Mouse (Mus musculus) thymus, postnatal 4 days (tissue): Measurements from ENCODE around the gene Cse1l.

Experiments used
- DNase-seq: peaks from one replicate; pipeline ENCODE4 v3.0.0; 2021

The Cse1l gene

DNA sequence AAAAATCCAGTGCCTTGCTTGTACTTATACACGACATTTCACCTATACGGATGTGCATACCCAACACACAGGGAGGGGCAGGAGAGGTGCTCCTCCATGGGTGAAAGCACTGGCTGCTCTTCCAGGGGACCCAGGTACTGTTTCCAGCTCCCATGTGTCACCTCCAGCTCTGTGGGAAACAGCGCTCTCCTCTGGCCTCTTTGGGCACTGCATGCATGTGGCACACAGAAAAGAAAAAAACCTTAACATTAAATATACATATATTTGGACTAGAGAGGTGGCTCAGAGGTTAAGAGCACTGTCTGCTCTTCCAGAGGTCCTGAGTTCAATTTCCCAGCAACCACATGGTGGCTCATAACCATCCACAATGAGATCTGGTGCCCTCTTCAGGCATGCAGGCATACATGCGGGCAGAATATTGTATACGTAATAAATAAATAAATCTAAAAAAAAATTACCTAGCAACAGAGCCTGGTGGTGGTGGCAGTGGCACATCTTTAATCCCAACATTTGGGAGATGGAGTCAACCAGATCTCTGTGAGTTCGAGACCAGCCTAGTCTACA, 2.0 kb upstream of the Cse1l start:
- peak; percentile 29 for DNase-seq

DNA sequence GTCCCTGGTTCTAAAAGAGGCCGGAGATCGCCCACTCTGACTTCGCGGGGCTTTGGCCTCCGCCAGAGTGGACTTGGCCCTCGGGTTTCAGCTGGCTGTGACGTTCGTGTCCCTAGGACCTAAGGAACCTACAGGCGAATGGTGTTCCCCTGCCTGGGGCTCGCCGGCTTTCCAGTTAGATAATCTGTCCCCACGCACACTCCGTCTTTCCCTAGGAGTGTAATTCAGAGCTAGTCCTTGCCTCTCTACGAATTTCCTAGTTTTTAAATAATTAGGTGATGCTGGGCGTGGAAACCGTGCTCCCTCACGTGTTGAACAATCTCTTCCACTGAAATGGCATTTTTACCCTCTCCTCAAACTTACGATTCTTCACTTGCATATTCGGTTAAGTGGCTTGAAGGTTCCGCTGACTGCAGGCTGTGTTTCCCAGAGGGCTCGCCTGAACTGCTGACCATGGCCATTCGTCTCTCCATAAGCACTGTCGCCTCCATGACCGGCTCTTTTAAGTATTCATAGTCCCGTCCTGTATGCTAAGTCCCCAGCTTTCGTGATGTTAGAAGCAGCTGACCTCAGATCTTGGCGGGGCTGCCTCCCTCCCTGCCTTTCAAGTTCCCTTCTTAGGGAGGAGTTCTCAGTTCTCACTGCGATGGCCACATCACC, 813 bp downstream of the Cse1l start:
- peak; percentile 18 for DNase-seq

DNA sequence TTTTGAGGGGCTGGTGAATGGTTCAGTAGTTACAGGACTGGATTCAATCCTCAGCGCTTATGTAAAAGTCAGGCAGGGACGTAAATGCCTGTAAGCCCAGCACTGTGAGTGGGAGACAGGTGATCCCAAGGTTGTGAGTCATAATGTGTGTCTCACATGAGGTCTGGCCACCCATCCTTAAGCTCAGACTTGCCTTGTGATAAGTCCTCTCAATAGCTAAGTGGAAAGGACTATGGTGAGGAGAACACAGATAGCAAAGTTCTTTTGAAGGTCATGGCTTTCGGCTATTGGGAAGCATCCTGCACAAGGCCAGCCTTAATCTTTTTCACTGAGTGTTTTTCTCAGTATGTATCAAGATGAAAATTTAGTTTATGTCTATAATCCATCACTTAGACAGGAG, 3.9 kb downstream of the Cse1l start:
- no peak for DNase-seq

DNA sequence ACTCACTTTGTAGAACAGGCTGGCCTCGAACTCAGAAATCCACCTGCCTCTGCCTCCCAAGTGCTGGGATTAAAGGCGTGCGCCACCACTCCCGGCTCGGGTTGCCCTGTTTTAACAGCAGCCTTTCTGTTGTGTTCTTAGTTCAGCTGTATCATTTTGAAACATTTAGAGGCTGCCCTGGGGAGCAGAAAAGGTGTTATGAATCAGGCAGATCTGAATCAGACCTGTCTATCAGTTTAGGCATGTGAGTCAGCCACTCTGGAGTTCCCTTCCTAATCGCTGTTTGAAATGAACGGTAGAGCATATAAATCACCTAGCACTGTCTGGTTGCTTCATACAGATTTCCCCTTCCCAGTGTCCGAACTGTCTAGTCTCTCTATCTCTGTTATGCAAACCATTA, 4.7 kb downstream of the Cse1l start:
- no peak for DNase-seq

DNA sequence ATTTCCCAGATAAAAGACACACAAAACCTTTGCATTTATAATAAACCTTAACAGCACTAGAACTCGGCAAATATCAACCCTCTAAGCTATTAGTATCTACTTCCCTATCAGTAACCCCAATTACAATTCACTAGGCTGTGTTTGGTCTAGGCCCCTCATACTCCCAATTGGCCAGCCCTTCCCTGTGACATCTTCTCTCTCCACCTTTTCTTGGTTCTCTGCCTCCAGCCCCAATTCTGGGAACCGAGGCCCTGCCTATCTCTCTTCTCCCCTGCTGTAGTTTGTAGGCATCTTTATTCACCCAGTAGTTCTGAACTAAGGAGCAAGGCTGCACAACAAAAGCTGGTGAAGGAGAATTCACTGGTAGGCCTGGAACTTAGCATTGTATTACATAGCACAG, 18.1 kb downstream of the Cse1l start:
- no peak for DNase-seq

DNA sequence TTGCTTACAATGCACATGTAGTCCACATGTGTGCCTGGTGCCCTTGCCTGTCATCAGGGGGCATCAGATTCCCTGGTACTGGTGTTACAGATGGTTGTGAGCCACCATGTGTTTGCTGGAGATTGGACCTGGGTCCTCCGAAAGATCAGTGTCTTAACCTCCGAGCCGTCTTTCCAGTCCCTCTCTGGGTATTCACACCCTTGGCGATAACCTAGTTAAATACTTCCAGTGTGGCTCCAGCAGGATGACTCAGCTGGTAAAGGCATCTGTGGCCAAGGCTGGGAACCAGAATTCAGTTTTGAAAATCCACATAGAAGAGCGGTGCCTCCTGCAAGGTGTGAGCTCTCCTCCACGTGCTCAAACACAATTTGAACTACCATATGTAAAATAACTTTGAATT, 28.1 kb downstream of the Cse1l start:
- no peak for DNase-seq

DNA sequence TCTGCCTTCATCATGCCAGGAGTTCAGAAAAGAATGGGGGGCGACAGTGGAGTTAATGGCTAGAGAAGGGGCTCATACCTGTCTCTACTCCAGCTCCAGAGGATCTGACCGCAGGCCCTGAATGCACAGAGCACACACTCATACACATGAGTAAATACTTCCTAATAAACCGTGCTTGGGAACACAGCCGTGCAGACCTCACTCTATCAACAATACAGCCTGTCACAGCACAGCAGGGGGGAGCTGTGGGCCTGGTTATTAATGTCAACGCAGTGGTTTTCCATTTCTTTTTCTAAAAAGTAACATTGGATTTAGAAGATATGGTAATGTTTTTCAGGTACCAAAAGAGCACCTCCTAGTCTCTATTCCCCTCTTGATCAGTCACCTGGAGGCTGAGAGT, 28.6 kb downstream of the Cse1l start:
- DNase-seq, result no peak

DNA sequence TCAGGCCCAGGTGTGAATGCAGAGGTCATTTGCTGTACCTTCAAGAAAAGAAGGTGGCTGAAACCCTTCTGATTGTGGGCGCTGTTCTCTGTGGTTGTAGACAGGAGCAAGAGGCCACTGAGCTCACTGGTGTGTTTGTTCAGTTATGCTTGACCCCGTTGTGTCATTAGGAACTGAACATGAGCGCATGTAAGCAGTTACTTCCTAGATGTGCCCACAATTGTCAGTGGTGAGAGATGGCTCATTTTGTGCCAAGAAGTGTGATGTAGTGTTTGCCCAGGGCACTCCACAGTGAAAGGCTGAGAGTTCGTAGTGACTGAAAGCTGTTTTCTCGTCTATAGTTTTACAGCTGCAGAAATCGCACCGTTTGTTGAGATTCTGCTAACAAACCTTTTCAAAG, 29.7 kb downstream of the Cse1l start:
- no peak for DNase-seq

DNA sequence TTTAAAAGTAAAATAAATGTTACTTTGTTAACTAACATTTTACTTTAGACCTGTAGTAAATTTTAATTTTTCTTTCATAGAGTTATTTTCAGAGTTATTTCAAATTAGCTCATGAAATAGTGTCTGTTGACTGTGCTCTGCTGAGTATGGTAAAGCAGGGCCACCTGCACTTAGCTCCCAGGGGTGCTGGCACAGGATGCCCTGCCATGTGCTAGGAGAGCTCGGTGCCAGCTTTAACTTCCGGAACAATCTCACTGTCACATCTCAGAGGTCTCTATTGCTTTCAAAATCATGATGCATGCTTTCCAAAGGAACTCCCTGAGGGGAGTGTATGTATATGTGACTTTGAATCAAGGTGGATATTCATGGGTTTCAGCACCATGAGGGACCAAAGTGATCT, 30.3 kb downstream of the Cse1l start:
- no peak for DNase-seq

DNA sequence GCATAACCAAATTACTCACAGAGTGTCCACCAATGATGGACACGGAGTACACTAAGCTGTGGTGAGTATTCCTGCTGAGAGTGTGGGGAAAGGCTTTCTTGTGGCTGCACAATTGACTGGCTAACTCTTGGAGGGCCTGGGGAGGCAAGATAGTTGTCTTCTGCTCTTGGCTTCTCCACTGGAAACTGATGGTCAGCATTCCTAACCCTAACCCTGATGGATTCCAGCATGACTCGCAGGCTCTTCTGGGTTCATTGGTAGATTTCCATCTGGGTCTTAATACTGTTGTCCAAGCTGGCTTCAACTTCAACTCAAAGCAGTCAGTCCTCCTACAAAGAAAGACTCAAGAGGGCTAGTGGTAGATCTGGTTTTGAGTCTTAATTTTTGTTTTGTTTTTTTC, 37.3 kb downstream of the Cse1l start:
- DNase-seq, result no peak

DNA sequence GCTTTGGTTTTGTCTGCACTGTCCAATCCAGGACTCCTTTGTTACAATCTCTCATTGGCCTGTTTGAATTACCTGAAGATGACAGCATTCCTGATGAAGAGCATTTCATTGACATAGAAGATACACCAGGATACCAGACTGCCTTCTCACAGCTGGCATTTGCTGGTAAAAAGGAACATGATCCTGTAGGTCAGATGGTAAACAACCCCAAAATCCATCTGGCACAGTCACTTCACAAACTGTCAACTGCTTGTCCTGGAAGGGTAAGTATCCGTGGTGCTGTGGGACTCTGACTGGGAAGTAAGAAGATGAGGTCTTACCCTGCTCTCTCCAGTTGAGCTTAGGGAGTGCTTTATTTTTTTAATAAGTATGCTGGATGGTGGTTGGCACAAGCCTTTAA, 38.5 kb downstream of the Cse1l start:
- DNase-seq, result no peak

DNA sequence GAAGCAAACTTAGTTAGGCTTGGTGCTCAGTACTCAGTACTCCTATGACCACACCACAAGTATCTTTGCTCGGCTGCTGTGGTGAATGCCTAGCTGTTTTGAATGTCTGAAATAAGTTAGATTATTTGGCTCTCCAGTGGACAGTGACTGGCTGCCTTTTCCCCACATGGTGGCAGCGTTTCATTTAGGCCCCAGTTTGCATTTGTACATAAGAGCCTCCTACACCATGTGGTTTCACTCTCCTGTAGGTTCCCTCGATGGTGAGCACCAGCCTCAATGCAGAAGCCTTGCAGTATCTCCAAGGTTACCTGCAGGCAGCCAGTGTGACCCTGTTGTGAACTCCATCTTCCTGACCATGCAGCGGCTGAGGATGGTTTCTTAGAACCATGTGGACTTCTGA, 39.6 kb downstream of the Cse1l start:
- peak; percentile 41 for DNase-seq

DNA sequence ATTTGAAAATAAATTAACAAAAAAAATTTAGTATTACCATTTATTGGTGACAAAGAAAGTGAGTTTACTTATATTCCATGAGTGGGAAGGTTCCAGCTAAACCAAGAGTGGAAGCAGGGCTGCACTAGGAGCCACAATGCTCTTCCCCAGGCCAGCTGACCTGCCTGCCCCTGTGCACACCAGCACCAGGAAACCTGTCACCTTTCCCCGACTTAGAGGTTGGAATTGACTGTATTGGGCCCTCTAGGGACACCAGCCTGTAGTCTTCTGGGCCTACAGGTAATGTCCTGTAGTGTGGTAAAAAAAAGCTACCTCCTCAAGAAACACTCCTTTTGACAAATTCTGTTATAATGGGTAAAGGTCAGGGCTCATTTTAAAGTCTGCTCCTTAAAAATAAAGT, 42.4 kb downstream of the Cse1l start:
- DNase-seq, result no peak

DNA sequence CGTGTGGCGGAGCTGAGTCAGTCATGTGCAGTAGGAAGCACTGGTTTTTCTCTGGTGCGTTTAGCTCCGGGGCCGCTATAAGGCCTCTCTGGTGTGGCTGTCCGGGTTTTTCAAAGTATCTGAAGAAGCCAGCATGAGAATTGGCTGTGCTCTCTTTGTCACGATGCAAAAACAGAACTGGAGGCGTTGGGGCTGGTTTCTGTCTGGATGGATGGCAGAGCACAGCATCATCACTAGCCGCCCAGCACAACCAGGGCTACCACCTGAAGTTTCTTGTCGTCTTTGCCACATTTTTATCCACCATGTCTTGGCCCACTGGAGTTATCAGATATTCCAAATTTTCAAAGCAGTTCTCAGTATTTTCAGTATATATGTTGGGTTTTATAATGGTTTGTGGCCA, 43.1 kb downstream of the Cse1l start:
- DNase-seq, result no peak

DNA sequence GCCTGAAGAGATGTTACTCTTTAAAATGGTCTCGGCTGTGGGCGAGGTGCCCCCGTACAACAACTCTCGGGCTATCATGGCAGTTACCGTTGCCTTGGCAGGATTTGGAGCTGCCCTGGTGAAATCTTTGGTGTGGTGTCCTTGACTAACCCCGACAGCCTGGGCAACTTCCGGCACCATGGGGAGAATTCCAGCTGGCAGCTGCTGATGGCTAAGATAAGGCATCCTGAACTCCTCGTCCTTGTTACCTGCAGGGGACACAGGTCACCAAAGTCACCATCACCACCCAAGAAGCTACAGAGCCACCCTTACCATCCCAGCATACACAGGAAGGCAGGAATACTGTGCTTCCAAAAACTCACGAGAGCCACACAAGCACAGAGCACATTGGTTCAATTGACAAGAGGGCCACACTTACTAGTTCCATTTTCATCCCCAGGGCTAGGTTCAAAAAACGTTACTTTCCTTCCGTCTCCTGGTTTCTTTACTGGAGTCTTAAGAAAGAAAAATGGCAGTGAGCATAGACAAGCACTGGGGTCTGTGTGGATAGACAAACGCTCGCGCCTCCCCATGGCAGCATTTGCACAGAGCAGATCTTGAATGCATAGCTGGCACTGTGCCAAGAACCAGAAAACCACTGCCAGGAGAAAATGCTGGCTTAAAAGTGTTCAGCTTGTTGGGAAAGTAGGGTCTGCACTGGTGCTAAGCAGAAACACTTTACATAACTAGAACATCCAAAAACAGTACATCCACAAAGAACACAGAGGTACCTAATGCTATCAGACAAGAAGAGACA, 45.2 kb downstream of the Cse1l start:
- no peak for DNase-seq

DNA sequence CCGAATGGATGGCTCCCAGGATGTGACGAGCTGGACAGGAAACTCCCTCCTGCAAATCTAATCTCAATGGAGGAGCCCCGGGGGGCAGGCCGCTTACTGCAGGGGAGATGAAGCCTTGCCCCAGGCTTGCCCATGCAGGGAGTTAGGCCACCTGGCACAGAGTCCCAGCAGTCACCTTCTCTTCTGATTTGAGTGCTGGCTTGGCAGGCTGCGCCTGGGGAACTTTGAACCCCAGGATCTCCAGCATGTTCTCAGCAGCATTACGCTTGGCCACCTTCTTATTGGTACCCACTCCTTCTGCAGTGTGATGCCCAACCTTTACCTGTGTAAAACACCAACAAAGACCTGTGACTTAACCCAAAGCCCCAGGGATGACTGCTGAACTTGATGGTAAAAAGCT, 46.3 kb downstream of the Cse1l start:
- no peak for DNase-seq

DNA sequence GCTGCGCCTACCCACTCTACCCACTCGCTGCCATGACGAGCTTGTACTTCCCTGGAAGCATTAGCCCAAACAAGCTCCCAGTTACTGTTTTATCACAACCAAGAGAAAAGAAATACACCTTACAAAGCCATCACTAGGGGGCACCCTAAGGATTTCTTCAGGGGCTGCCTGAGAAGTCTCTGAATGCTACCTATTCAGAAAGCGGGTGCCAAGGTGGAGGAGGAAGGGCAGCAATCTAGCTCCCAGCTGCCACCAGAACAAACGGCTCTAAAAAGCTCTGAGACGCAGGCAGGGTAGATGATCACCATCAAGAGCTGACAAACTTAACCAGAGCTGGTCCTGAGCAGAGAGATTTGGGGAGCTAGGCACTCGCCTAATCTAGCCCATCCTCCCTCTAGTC, 51.0 kb downstream of the Cse1l start:
- DNase-seq, result peak; percentile 63

DNA sequence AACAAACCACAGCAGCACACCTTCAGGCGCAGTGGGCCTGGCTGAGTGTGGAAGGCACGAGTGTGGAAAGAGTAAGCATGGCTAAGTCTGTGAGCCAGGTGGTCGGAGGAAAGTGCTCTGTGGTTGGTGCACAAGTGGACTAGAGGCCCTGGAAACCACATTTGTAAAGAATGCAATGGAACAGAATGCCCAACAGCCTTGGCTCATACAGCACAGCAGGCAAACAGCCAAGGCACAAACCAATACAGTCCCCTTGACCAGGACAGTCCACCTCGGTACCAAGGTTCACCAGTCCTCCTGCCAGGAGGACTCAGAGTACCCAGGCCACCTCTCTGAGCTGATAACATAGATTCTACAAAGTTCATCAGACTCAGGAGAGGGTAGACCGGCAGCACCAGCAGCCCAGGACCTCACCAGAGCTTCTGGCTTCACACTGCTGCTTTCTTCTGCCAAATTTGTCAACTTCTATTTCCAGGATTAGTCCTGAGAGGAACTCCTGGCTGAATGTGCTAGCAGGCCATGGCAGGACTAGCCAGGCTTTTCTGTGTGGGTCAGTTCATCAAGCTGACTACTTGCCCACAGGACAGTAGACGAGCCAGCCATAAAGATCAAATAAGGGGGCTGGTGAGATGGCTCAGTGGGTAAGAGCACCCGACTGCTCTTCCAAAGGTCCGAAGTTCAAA, 54.9 kb downstream of the Cse1l start:
- no peak for DNase-seq

DNA sequence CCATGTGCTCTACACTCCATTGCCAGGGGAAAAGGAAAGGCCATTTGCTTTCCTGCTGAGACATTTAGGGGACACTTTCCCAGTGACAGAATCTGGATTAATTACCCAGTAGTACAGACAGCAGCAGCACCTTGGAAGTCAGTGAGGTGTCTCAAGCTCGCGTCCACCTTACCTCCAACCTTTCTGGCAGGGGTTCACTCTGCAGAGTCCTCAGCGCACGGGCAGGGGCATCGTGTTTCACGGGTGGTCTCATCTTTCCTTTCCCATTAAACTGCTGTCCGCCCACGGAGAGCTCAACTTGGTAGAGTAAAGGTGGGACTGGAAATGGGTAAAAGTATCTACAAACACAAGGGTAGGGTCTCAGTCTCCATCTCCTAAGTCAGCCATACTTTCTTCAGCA, 57.4 kb downstream of the Cse1l start:
- DNase-seq, result no peak

DNA sequence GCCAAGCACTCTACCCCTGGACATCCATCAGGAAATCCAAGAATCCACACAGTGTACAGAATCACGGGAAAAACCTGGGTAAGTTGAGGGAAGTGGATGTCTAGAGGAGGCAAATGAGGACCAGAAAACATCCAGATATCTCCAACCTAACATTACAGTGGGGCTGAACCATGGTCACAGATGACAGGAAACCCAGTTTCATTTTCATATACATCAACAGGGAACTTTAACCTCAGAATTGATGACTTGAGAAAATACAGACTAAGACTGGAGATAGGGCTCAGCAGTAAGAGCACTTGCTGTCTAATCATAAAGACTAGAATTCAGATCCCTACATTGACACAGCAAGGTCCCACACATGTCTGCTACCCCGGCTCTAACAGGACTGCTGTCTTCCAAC, 58.9 kb downstream of the Cse1l start:
- DNase-seq, result no peak

DNA sequence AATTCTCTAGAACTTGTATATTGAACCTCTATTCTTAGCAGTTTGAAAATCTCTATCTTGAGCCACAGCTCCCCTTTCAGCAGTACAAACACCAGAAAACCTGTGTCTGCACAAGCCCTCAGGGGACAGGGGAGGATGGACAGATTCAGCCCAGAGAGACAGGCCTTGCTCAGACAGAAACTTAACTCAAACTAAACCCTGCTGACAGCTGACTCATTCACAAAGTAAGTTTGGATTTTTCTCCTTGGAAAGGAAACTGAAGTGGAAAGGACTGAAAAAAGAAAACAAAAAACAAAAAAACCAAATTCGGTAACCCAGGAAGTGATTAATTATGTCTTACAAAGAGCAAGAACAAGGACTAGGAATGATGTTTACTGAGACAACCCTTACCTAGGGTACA, 67.3 kb downstream of the Cse1l start:
- no peak for DNase-seq

DNA sequence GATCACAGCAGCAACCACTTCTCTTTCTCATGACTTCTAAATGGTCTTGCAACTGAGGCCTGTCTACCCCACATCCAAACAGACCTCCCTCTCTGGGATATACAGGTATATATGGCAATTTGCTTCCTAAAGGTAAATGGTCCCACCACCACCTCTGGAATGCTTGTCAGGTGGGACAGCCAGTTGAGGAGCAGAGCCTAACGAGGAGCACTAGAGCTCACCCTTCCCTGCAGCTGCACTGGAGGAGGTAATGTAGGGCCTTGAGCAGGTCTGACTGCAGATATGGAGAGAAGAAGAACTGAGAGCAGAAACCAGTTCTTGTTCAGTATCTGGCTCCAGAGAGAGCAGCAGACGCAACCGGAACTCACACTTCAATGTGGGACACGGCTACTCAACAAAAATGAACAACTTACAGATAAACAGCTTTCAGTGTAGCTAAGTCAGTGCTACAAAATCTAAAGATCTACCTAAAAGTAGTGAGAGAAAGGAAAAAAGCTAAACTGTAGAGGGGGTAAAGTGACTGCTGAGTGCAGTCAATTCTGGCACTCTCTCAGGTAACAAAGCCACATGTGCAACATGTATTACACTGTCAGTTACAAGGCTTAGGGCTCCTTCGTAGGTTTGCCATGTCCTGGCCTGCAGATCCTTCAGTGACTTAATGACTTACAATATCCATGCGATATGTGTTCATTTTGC, 68.5 kb downstream of the Cse1l start:
- DNase-seq, result no peak

DNA sequence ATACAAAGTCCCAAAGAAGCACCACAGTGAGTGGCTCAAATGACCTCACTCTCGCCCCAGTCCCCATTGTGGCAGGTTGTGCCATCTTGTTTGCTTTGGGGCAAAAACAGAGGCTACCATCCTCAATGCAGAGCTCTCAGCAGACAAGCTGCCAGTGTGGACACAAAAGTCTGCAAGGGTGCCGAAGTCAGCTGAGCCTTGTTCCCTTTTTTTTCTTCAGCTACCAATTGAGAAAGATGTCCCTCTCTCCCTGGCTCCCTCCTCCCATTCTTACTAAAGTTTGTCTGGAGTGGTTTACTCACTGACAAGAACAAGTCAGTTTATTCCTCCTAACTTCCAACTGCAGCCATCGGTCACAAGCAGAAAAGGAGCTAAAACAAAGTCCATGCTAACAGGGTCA, 70.5 kb downstream of the Cse1l start:
- DNase-seq, result no peak
